Mouse (Mus musculus): Measurements from ENCODE around the gene Dscaml1. TPM values are rescaled to one million over a fixed set of nuclear protein-coding genes. Genes with fewer than 3 reads are reported as not detected.
A peak's percentile ranks its signal among the peaks of the same experiment; 100 is the strongest.

Dscaml1 gene
- polyA plus RNA-seq, 1 experiment from 2014 or later: 0.83 TPM

GRCm38 (mm10) chr9:45570346-45570745, 143.9 kb downstream of the Dscaml1 start:
- Histone ChIP-seq H3K4me1 (replicated peaks) (no peaks in the 10 kb centered on the region; the same call in 1 of the 2 replicates), H3K27ac (no peak overlapping the region), H3K4me3 (replicated peaks) (no peak overlapping the region), H3K9me3 (no peaks in the 10 kb centered on the region), H3K36me3 (no peaks in the 10 kb centered on the region), H3K27me3 (no peaks in the 10 kb centered on the region; the same call in 1 of the 2 replicates), H3K4me2 (no peak overlapping the region), H3K9ac (replicated peaks) (no peak overlapping the region)
- ATAC-seq (ENCODE audit: insufficient number of reproducible peaks, insufficient read depth, low FRiP score, low TSS enrichment, low read depth): no peak
- WGBS: 88% methylated on average over 5 of the region's 5 CpGs

- H3K27me3 ChIP-seq: no peaks in the 10 kb centered on the region; the same call in 1 of the 2 replicates
- WGBS: 42% methylated on average over 9 of the region's 9 CpGs
- no peak for ATAC-seq (ENCODE audit: insufficient number of reproducible peaks, insufficient read depth, low FRiP score, low TSS enrichment, low read depth)
- H3K4me2 ChIP-seq: no peak overlapping the region
- no peak overlapping the region for H3K4me3 ChIP-seq (replicated peaks)
- no peaks in the 10 kb centered on the region; the same call in 1 of the 2 replicates for H3K4me1 ChIP-seq (replicated peaks)
- H3K9ac ChIP-seq (replicated peaks): no peak overlapping the region
- H3K27ac ChIP-seq: no peak overlapping the region
- no peaks in the 10 kb centered on the region for H3K36me3 ChIP-seq
- H3K9me3 ChIP-seq: no peaks in the 10 kb centered on the region
Measured at GRCm38 (mm10) chr9:45572787-45573492, 146.5 kb downstream of the Dscaml1 start.

- H3K9me3 ChIP-seq: no peaks in the 10 kb centered on the region
Measured at GRCm38 (mm10) chr9:45573493-45573815, 147.0 kb downstream of the Dscaml1 start.

DNA sequence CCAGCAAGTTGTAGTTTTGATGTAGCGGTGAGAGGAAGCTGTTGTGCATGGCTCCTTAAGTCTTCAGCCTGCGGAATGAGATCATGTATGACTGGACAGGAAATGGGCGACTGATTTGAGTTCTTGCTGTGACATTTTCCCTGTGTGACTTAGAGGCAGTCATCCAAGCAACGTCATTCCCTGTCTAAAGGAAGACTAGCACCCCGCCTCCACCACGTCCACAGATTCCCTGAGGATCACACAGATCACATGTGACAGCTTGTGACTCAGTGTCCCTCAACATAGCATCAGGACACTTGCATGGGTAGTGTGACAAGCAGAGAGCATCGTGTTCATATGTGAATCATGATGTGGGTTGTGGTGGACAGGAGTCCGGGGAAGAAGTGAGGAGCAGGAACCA, 147.6 kb downstream of the Dscaml1 start:
- 82% methylated on average over 8 of the region's 8 CpGs for WGBS

More at GRCm38 (mm10) chr9:45573493-45573815, 147.0 kb downstream of the Dscaml1 start:
- Histone ChIP-seq H3K4me1 (replicated peaks) (no peaks in the 10 kb centered on the region; the same call in 1 of the 2 replicates), H3K4me2 (no peak overlapping the region), H3K9ac (replicated peaks) (no peak overlapping the region), H3K27ac (no peak overlapping the region), H3K4me3 (replicated peaks) (no peak overlapping the region), H3K27me3 (no peaks in the 10 kb centered on the region; the same call in 1 of the 2 replicates), H3K36me3 (no peaks in the 10 kb centered on the region)
- no peak for ATAC-seq (ENCODE audit: insufficient number of reproducible peaks, insufficient read depth, low FRiP score, low TSS enrichment, low read depth)

GRCm38 (mm10) chr9:45580069-45580795, 153.8 kb downstream of the Dscaml1 start:
- no peak overlapping the region for H3K27ac ChIP-seq
- no peaks in the 10 kb centered on the region for H3K9me3 ChIP-seq
- no peak overlapping the region for H3K4me2 ChIP-seq
- H3K4me3 ChIP-seq (replicated peaks): no peak overlapping the region
- no peaks in the 10 kb centered on the region; the same call in 1 of the 2 replicates for H3K27me3 ChIP-seq
- H3K36me3 ChIP-seq: no peaks in the 10 kb centered on the region
- H3K9ac ChIP-seq (replicated peaks): no peak overlapping the region
- 83% methylated on average over 16 of the region's 16 CpGs for WGBS
- no peaks in the 10 kb centered on the region; the same call in 1 of the 2 replicates for H3K4me1 ChIP-seq (replicated peaks)
- no peak for ATAC-seq (ENCODE audit: insufficient number of reproducible peaks, insufficient read depth, low FRiP score, low TSS enrichment, low read depth)

More for the DNA sequence above, 147.6 kb downstream of the Dscaml1 start:
- ATAC-seq (ENCODE audit: insufficient number of reproducible peaks, insufficient read depth, low FRiP score, low TSS enrichment, low read depth): no peak
- H3K4me1 ChIP-seq (replicated peaks): no peaks in the 10 kb centered on the region; the same call in 1 of the 2 replicates
- H3K9ac ChIP-seq (replicated peaks): no peak overlapping the region
- no peaks in the 10 kb centered on the region for H3K9me3 ChIP-seq
- H3K4me2 ChIP-seq: no peak overlapping the region
- H3K4me3 ChIP-seq (replicated peaks): no peak overlapping the region
- H3K36me3 ChIP-seq: no peaks in the 10 kb centered on the region
- no peaks in the 10 kb centered on the region; the same call in 1 of the 2 replicates for H3K27me3 ChIP-seq
- no peak overlapping the region for H3K27ac ChIP-seq

DNA sequence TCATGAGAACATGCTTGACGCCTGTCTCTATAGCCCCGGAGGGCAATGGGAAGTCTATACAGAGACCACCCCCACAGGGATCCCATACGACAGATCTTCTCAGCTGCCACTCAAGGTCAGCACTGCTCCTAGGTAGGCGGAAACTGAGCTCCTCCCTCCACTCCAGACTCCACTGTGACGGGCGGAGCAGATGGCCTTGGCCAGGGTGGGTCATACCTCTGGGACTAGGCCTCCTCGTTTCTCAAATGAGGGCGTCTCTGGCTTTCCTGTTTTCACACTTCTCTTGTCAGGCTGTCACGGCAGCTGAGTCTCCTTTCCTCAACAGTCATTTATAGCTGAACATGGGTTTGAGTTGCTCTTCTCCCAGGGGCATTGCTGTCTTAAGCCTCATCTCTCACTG, 160.0 kb downstream of the Dscaml1 start:
- no peaks in the 10 kb centered on the region for H3K36me3 ChIP-seq
- no peak for ATAC-seq (ENCODE audit: insufficient number of reproducible peaks, insufficient read depth, low FRiP score, low TSS enrichment, low read depth)
- no peak overlapping the region for H3K27ac ChIP-seq
- H3K9ac ChIP-seq (replicated peaks): 0 out of 2 replicates have a peak overlapping the region, but pooled peaks have one; percentile 8
- H3K27me3 ChIP-seq: no peaks in the 10 kb centered on the region; the same call in 1 of the 2 replicates
- 64% methylated on average over 9 of the region's 9 CpGs for WGBS
- no peaks in the 10 kb centered on the region for H3K9me3 ChIP-seq
- H3K4me2 ChIP-seq: no peak overlapping the region
- no peaks in the 10 kb centered on the region for H3K4me1 ChIP-seq (replicated peaks)
- no peak overlapping the region for H3K4me3 ChIP-seq (replicated peaks)

GRCm38 (mm10) chr9:45587704-45588103, 161.3 kb downstream of the Dscaml1 start:
- no peak overlapping the region for H3K9ac ChIP-seq (replicated peaks)
- no peak for ATAC-seq (ENCODE audit: insufficient number of reproducible peaks, insufficient read depth, low FRiP score, low TSS enrichment, low read depth)
- no peaks in the 10 kb centered on the region for H3K9me3 ChIP-seq
- H3K4me3 ChIP-seq (replicated peaks): no peak overlapping the region
- H3K27ac ChIP-seq: no peak overlapping the region
- no peaks in the 10 kb centered on the region for H3K4me1 ChIP-seq (replicated peaks)
- H3K27me3 ChIP-seq: peaks cover 2% of the 10 kb centered on the region; the same call in 1 of the 2 replicates
- H3K36me3 ChIP-seq: no peaks in the 10 kb centered on the region
- 86% methylated on average over 7 of the region's 7 CpGs for WGBS
- no peak overlapping the region for H3K4me2 ChIP-seq

DNA sequence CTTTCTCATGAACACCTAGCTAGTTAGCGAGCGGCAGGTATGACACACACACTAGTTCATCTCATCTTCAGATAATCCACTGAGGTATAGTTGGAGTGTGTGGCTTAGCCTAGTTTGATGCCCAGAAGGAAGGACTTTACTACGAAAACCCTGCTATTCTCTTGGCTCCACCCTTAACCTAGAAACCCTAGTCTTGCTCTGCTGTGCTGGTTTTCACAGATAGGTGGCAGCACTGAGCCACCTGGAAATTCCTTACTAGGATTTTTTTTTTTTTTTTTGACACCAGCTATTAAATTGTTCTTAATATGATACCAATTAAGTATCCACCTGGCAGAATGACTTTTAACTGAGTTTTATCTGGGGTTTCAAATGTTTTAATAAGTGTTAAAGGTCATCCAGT, 163.4 kb downstream of the Dscaml1 start:
- Histone ChIP-seq H3K4me3 (replicated peaks) (no peak overlapping the region), H3K9me3 (no peaks in the 10 kb centered on the region), H3K36me3 (no peaks in the 10 kb centered on the region), H3K27me3 (peaks cover 2% of the 10 kb centered on the region), H3K4me2 (no peak overlapping the region), H3K9ac (replicated peaks) (no peak overlapping the region), H3K4me1 (replicated peaks) (no peaks in the 10 kb centered on the region), H3K27ac (no peak overlapping the region)
- no peak for ATAC-seq (ENCODE audit: insufficient number of reproducible peaks, insufficient read depth, low FRiP score, low TSS enrichment, low read depth)
- 78% methylated on average over 3 of the region's 3 CpGs for WGBS

DNA sequence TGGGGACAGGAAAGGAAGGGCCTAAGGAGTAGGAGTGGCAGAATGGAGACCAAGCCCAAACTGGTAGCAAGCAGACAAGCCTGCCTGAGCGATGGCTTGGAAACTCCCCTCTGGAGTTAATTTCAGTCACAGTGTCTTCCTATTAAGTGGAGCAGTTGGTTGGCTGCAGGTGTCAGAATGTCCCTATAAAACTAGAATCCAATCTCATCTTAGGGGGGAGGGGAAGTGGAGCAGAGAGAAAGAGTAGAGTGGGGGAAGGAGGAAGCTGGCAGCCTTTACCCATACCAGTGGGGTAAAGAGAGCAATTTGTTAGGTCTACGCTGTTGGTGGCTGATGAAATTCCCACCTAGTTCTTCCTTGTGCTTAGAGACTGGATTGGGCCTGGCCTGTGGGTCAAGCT, 164.6 kb downstream of the Dscaml1 start:
- no peak overlapping the region for H3K4me2 ChIP-seq

GRCm38 (mm10) chr9:45592374-45592773, 165.9 kb downstream of the Dscaml1 start:
- Histone ChIP-seq H3K4me2 (no peak overlapping the region), H3K36me3 (no peaks in the 10 kb centered on the region), H3K4me3 (replicated peaks) (no peak overlapping the region), H3K27ac (no peak overlapping the region), H3K9me3 (no peaks in the 10 kb centered on the region), H3K27me3 (peaks cover 2% of the 10 kb centered on the region), H3K4me1 (replicated peaks) (no peaks in the 10 kb centered on the region), H3K9ac (replicated peaks) (no peak overlapping the region)
- WGBS: 74% methylated on average over 9 of the region's 9 CpGs
- no peak for ATAC-seq (ENCODE audit: insufficient number of reproducible peaks, insufficient read depth, low FRiP score, low TSS enrichment, low read depth)

More for the DNA sequence above, 164.6 kb downstream of the Dscaml1 start:
- no peak overlapping the region for H3K4me3 ChIP-seq (replicated peaks)
- no peaks in the 10 kb centered on the region for H3K36me3 ChIP-seq
- no peak overlapping the region for H3K27ac ChIP-seq
- peaks cover 2% of the 10 kb centered on the region for H3K27me3 ChIP-seq
- H3K4me1 ChIP-seq (replicated peaks): no peaks in the 10 kb centered on the region
- no peak for ATAC-seq (ENCODE audit: insufficient number of reproducible peaks, insufficient read depth, low FRiP score, low TSS enrichment, low read depth)
- 82% methylated on average over 2 of the region's 2 CpGs for WGBS
- no peak overlapping the region for H3K9ac ChIP-seq (replicated peaks)
- no peaks in the 10 kb centered on the region for H3K9me3 ChIP-seq

- H3K4me1 ChIP-seq (replicated peaks): no peaks in the 10 kb centered on the region
- no peak for ATAC-seq (ENCODE audit: insufficient number of reproducible peaks, insufficient read depth, low FRiP score, low TSS enrichment, low read depth)
- no peaks in the 10 kb centered on the region for H3K9me3 ChIP-seq
- H3K4me2 ChIP-seq: no peak overlapping the region
- H3K4me3 ChIP-seq (replicated peaks): no peak overlapping the region
- H3K27ac ChIP-seq: no peak overlapping the region
- WGBS: 84% methylated on average over 5 of the region's 5 CpGs
- no peaks in the 10 kb centered on the region for H3K36me3 ChIP-seq
- peaks cover 6% of the 10 kb centered on the region for H3K27me3 ChIP-seq
- H3K9ac ChIP-seq (replicated peaks): no peak overlapping the region
Measured at GRCm38 (mm10) chr9:45598117-45598516, 171.7 kb downstream of the Dscaml1 start.
